Mouse (Mus musculus): Measurements from ENCODE around the gene Gm12185. TPM values are rescaled to one million over a fixed set of nuclear protein-coding genes. Genes with fewer than 3 reads are reported as not detected.

Gene Gm12185
- polyA plus RNA-seq, 1 experiment from 2014 or later, result not detected

GRCm38 (mm10) chr11:48866481-48866880 lies 125.5 kb downstream of the Gm12185 start:
- no peaks in the 10 kb centered on the region for H3K9me3 ChIP-seq
- no peaks in the 10 kb centered on the region for H3K27me3 ChIP-seq (ENCODE audit: insufficient read depth, poor library complexity, severe bottlenecking)
- H3K4me1 ChIP-seq, result peaks cover 19% of the 10 kb centered on the region
- no peak overlapping the region for H3K27ac ChIP-seq
- H3K36me3 ChIP-seq, result no peaks in the 10 kb centered on the region
- H3K4me3 ChIP-seq, result no peak overlapping the region
- WGBS, result 93% methylated on average over 9 of the region's 9 CpGs
- DNase-seq (ENCODE audit: low spot score), result peak; percentile 50

GRCm38 (mm10) chr11:48863808-48864207 lies 128.2 kb downstream of the Gm12185 start:
- Histone ChIP-seq H3K36me3 (no peaks in the 10 kb centered on the region), H3K27me3 (ENCODE audit: insufficient read depth, poor library complexity, severe bottlenecking) (no peaks in the 10 kb centered on the region), H3K4me3 (no peak overlapping the region), H3K27ac (no peak overlapping the region), H3K9me3 (no peaks in the 10 kb centered on the region), H3K4me1 (no peaks in the 10 kb centered on the region)
- DNase-seq (ENCODE audit: low spot score), result no peak
- WGBS, result 82% methylated on average over 3 of the region's 3 CpGs

GRCm38 (mm10) chr11:48862784-48863319 lies 129.2 kb downstream of the Gm12185 start:
- 59% methylated on average over 1 of the region's 1 CpGs for WGBS
- no peaks in the 10 kb centered on the region for H3K4me1 ChIP-seq
- DNase-seq (ENCODE audit: low spot score), result no peak

GRCm38 (mm10) chr11:48859014-48859413 lies 133.0 kb downstream of the Gm12185 start:
- DNase-seq (ENCODE audit: low spot score), result no peak
- Histone ChIP-seq H3K4me3 (peak overlapping the region; percentile 74; the same call in 1 of the 2 replicates), H3K27me3 (ENCODE audit: insufficient read depth, poor library complexity, severe bottlenecking) (no peaks in the 10 kb centered on the region), H3K4me1 (peaks cover 10% of the 10 kb centered on the region), H3K9me3 (no peaks in the 10 kb centered on the region), H3K36me3 (no peaks in the 10 kb centered on the region), H3K27ac (no peak overlapping the region)
- 0% methylated on average over 6 of the region's 6 CpGs for WGBS

More at GRCm38 (mm10) chr11:48862784-48863319, 129.2 kb downstream of the Gm12185 start:
- Histone ChIP-seq H3K27me3 (ENCODE audit: insufficient read depth, poor library complexity, severe bottlenecking) (no peaks in the 10 kb centered on the region), H3K9me3 (no peaks in the 10 kb centered on the region), H3K27ac (no peak overlapping the region), H3K4me3 (no peak overlapping the region), H3K36me3 (no peaks in the 10 kb centered on the region)

Other genes with a start within 250 kb of the Gm12185 start
- 542 and 712 TPM in 2 replicates for gene Rack1, start 191.9 kb downstream of the Gm12185 start, polyA plus RNA-seq (2016; fragmentation: Nextera tagmentation; extraction: Ambion mirVana)
- gene Trim41, start 174.9 kb downstream of the Gm12185 start, polyA plus RNA-seq (2016; fragmentation: Nextera tagmentation; extraction: Ambion mirVana), result 3.0 and 4.7 TPM in 2 replicates
- 0.18 and 0.44 TPM in 2 replicates for gene Trim7, start 166.1 kb downstream of the Gm12185 start, polyA plus RNA-seq (2016; fragmentation: Nextera tagmentation; extraction: Ambion mirVana)
- gene Gm12184, start 165.6 kb downstream of the Gm12185 start, polyA plus RNA-seq (2016; fragmentation: Nextera tagmentation; extraction: Ambion mirVana), result 0.68 and 1.9 TPM in 2 replicates
- gene Irgm1, start 120.5 kb downstream of the Gm12185 start, polyA plus RNA-seq (2016; fragmentation: Nextera tagmentation; extraction: Ambion mirVana), result 3.0 and 3.6 TPM in 2 replicates
- gene Gm5431, start 90.0 kb downstream of the Gm12185 start, polyA plus RNA-seq (2016; fragmentation: Nextera tagmentation; extraction: Ambion mirVana), result 0.06 and 0.07 TPM in 2 replicates
- gene Psme2b, start 46.0 kb downstream of the Gm12185 start, polyA plus RNA-seq (2016; fragmentation: Nextera tagmentation; extraction: Ambion mirVana), result 1.9 and 2.0 TPM in 2 replicates
- not detected in 2 replicates for gene Olfr56, start 13.3 kb downstream of the Gm12185 start, polyA plus RNA-seq (2016; fragmentation: Nextera tagmentation; extraction: Ambion mirVana)
- 0.11 TPM in 1 of 2 replicates, not detected in the other for gene 9930111J21Rik1, start 12.8 kb downstream of the Gm12185 start, polyA plus RNA-seq (2016; fragmentation: Nextera tagmentation; extraction: Ambion mirVana)
- gene Tgtp1, start 1.9 kb upstream of the Gm12185 start, polyA plus RNA-seq (2016; fragmentation: Nextera tagmentation; extraction: Ambion mirVana), result 0.34 TPM in 1 of 2 replicates, not detected in the other
- 0.05 and 0.09 TPM in 2 replicates for gene 9930111J21Rik2, start 59.0 kb upstream of the Gm12185 start, polyA plus RNA-seq (2016; fragmentation: Nextera tagmentation; extraction: Ambion mirVana)
- not detected in 2 replicates for gene Tgtp2, start 72.0 kb upstream of the Gm12185 start, polyA plus RNA-seq (2016; fragmentation: Nextera tagmentation; extraction: Ambion mirVana)
- 0.30 and 0.33 TPM in 2 replicates for gene Ifi47, start 84.4 kb upstream of the Gm12185 start, polyA plus RNA-seq (2016; fragmentation: Nextera tagmentation; extraction: Ambion mirVana)
- gene Olfr1396, start 122.6 kb upstream of the Gm12185 start, polyA plus RNA-seq (2016; fragmentation: Nextera tagmentation; extraction: Ambion mirVana), result not detected in 2 replicates
- not detected in 2 replicates for gene Olfr1395, start 150.0 kb upstream of the Gm12185 start, polyA plus RNA-seq (2016; fragmentation: Nextera tagmentation; extraction: Ambion mirVana)
- not detected in 2 replicates for gene Olfr1394, start 162.2 kb upstream of the Gm12185 start, polyA plus RNA-seq (2016; fragmentation: Nextera tagmentation; extraction: Ambion mirVana)
- 0.11 and 0.23 TPM in 2 replicates for gene Btnl9, start 194.9 kb upstream of the Gm12185 start, polyA plus RNA-seq (2016; fragmentation: Nextera tagmentation; extraction: Ambion mirVana)
- gene Zfp62, start 211.1 kb upstream of the Gm12185 start, polyA plus RNA-seq (2016; fragmentation: Nextera tagmentation; extraction: Ambion mirVana), result 32.8 and 34.6 TPM in 2 replicates